Comparison of ENCODE assay signal across 9 mouse cellular contexts in genomic region chr4:148131497-148132081, GRCm38 (mm10). TPM values are rescaled to one million over a fixed set of nuclear protein-coding genes. Genes with fewer than 3 reads are reported as not detected.
DNase-seq lines count a peak whose midpoint lies in the region; ATAC-seq and TF ChIP-seq lines count a peak whose summit lies in the region.
"Had no signal": no experiment of that assay in that cellular context is flagged by ENCODE, and none has a peak within 500 bp of the region (broad histone marks: within the 10 kb centered on the region; RNA-seq: fewer than 3 reads in every experiment).

No protein-coding gene starts in this region.

- H3K4me2 ChIP-seq in kidney, postnatal 0 days (ENCODE audit: low read length): peak overlapping the region; percentile 99
- peak overlapping the region; percentile 96 for H3K4me2 ChIP-seq in hindbrain, embryonic 15.5 days
- H3K4me2 ChIP-seq in neural tube, embryonic 12.5 days (replicated peaks): peak overlapping the region; percentile 84

- WGBS in kidney, postnatal 0 days: 1% methylated on average over 21 of the region's 21 CpGs
- WGBS in hindbrain, embryonic 15.5 days: under 1% methylated on average over 21 of the region's 21 CpGs
- 1% methylated on average over 21 of the region's 21 CpGs for WGBS in neural tube, embryonic 12.5 days

- H3K9me3 ChIP-seq in kidney, postnatal 0 days (replicated peaks; ENCODE audit: low read length): no peaks in the 10 kb centered on the region
- no peaks in the 10 kb centered on the region for H3K9me3 ChIP-seq in hindbrain, embryonic 15.5 days
- no peaks in the 10 kb centered on the region for H3K9me3 ChIP-seq in neural tube, embryonic 12.5 days

- no peak overlapping the region for H3K27ac ChIP-seq in kidney, postnatal 0 days
- H3K27ac ChIP-seq in hindbrain, embryonic 15.5 days (replicated peaks): peak overlapping the region; percentile 97
- H3K27ac ChIP-seq in neural tube, embryonic 12.5 days: peak overlapping the region; percentile 96

- ATAC-seq in kidney, postnatal 0 days (replicated peaks; ENCODE audit: low FRiP score, low read depth): peak; percentile 60
- peak; percentile 41 for ATAC-seq in hindbrain, embryonic 15.5 days (ENCODE audit: low FRiP score, low read depth)
- ATAC-seq in neural tube, embryonic 12.5 days (ENCODE audit: low FRiP score, low read depth): peak; percentile 85
- ATAC-seq in erythroid progenitor cell, adult 5-6 weeks (replicated peaks; ENCODE audit: low FRiP score, poor library complexity, severe bottlenecking): no peak

- peak overlapping the region; percentile 60; the same call in 1 of the 2 replicates for H3K4me3 ChIP-seq in kidney, postnatal 0 days (replicated peaks; ENCODE audit: low read depth, low read length)
- peak overlapping the region; percentile 87 for H3K4me3 ChIP-seq in hindbrain, embryonic 15.5 days
- peak overlapping the region; percentile 73 for H3K4me3 ChIP-seq in neural tube, embryonic 12.5 days

- H3K36me3 ChIP-seq in kidney, postnatal 0 days (ENCODE audit: insufficient read depth, low read length): no peaks in the 10 kb centered on the region
- no peaks in the 10 kb centered on the region for H3K36me3 ChIP-seq in hindbrain, embryonic 15.5 days
- peaks cover 2% of the 10 kb centered on the region; the same call in 1 of the 2 replicates for H3K36me3 ChIP-seq in neural tube, embryonic 12.5 days

- 0 out of 2 replicates have a peak overlapping the region, but pooled peaks have one; percentile 69 for H3K9ac ChIP-seq in kidney, postnatal 0 days (ENCODE audit: low read depth, low read length)
- H3K9ac ChIP-seq in hindbrain, embryonic 15.5 days: peak overlapping the region; percentile 92
- H3K9ac ChIP-seq in neural tube, embryonic 12.5 days: peak overlapping the region; percentile 97

- peaks cover 20% of the 10 kb centered on the region for H3K27me3 ChIP-seq in kidney, postnatal 0 days (ENCODE audit: insufficient read depth, low read length)
- no peaks in the 10 kb centered on the region for H3K27me3 ChIP-seq in hindbrain, embryonic 15.5 days
- H3K27me3 ChIP-seq in neural tube, embryonic 12.5 days (replicated peaks): peaks cover 12% of the 10 kb centered on the region; the same call in 1 of the 2 replicates

- H3K4me1 ChIP-seq in kidney, postnatal 0 days (replicated peaks; ENCODE audit: insufficient read depth, low read length): 0 out of 2 replicates have a peak, but pooled peaks cover 9% of the 10 kb centered on the region
- H3K4me1 ChIP-seq in hindbrain, embryonic 15.5 days (replicated peaks): peaks cover 48% of the 10 kb centered on the region
- peaks cover 45% of the 10 kb centered on the region for H3K4me1 ChIP-seq in neural tube, embryonic 12.5 days

- DNase-seq in kidney, postnatal 0 days (ENCODE audit: low spot score): peak; percentile 37
- DNase-seq in kidney, adult 18-20 months: no peak
- peak; percentile 84 for DNase-seq in embryo, embryonic 9.5 days (ENCODE audit: extremely low spot score)
- no peak for DNase-seq in adipocyte (ENCODE audit: low spot score)
- no peak for DNase-seq in layer of hippocampus, adult 9-11 months
- DNase-seq: heart, postnatal 36 days had no signal

- no peak for TF ChIP-seq CTCF in kidney, postnatal 0 days (IDR thresholded peaks at IDR 0.05; ENCODE audit: low read depth)

RNA-seq across cellular contexts. Expression of gene Draxin, which starts 1.1 kb away (rescaled TPM):
- polyA plus RNA-seq in kidney, postnatal 0 days (2015; fragmentation: Nextera tagmentation; extraction: Ambion mirVana): 0.14 and 0.24 TPM in 2 replicates
- 15.4 and 16.1 TPM in 2 replicates for polyA plus RNA-seq in hindbrain, embryonic 15.5 days (2015; fragmentation: Nextera tagmentation; extraction: Ambion mirVana)
- 11.8 and 12.4 TPM in 2 replicates for polyA plus RNA-seq in neural tube, embryonic 12.5 days (2016; fragmentation: Nextera tagmentation; extraction: Ambion mirVana)
- total RNA-seq in erythroid progenitor cell, adult 5-6 weeks (2015; ENCODE audit: low replicate concordance): 0.42 TPM in 1 of 2 replicates, not detected in the other
- total RNA-seq in erythroid progenitor cell, adult 5-6 weeks (2017; ENCODE audit: low replicate concordance): not detected in 2 replicates

RNA-seq across cellular contexts. Expression of gene Mad2l2, which starts 1.4 kb away (rescaled TPM):
- 73.1 and 77.2 TPM in 2 replicates for polyA plus RNA-seq in kidney, postnatal 0 days (2015; fragmentation: Nextera tagmentation; extraction: Ambion mirVana)
- polyA plus RNA-seq in hindbrain, embryonic 15.5 days (2015; fragmentation: Nextera tagmentation; extraction: Ambion mirVana): 98.3 and 110 TPM in 2 replicates
- polyA plus RNA-seq in neural tube, embryonic 12.5 days (2016; fragmentation: Nextera tagmentation; extraction: Ambion mirVana): 89.3 and 90.6 TPM in 2 replicates
- 11.5 and 20.5 TPM in 2 replicates for total RNA-seq in erythroid progenitor cell, adult 5-6 weeks (2015; ENCODE audit: low replicate concordance)
- total RNA-seq in erythroid progenitor cell, adult 5-6 weeks (2017; ENCODE audit: low replicate concordance): 0.30 and 5.5 TPM in 2 replicates

RNA-seq across cellular contexts. Expression of gene Fbxo6, which starts 20.4 kb away (rescaled TPM):
- 28.5 and 33.7 TPM in 2 replicates for polyA plus RNA-seq in kidney, postnatal 0 days (2015; fragmentation: Nextera tagmentation; extraction: Ambion mirVana)
- polyA plus RNA-seq in hindbrain, embryonic 15.5 days (2015; fragmentation: Nextera tagmentation; extraction: Ambion mirVana): 21.7 and 21.8 TPM in 2 replicates
- 13.9 and 16.1 TPM in 2 replicates for polyA plus RNA-seq in neural tube, embryonic 12.5 days (2016; fragmentation: Nextera tagmentation; extraction: Ambion mirVana)
- 3.2 TPM in 1 of 2 replicates, not detected in the other for total RNA-seq in erythroid progenitor cell, adult 5-6 weeks (2015; ENCODE audit: low replicate concordance)
- 2.1 TPM in 1 of 2 replicates, not detected in the other for total RNA-seq in erythroid progenitor cell, adult 5-6 weeks (2017; ENCODE audit: low replicate concordance)

RNA-seq across cellular contexts. Expression of gene Fbxo44, which starts 28.7 kb away (rescaled TPM):
- polyA plus RNA-seq in kidney, postnatal 0 days (2015; fragmentation: Nextera tagmentation; extraction: Ambion mirVana): 30.2 and 30.5 TPM in 2 replicates
- 93.3 and 96.0 TPM in 2 replicates for polyA plus RNA-seq in hindbrain, embryonic 15.5 days (2015; fragmentation: Nextera tagmentation; extraction: Ambion mirVana)
- polyA plus RNA-seq in neural tube, embryonic 12.5 days (2016; fragmentation: Nextera tagmentation; extraction: Ambion mirVana): 79.5 and 82.3 TPM in 2 replicates
- total RNA-seq in erythroid progenitor cell, adult 5-6 weeks (2015; ENCODE audit: low replicate concordance): 1.1 TPM in 1 of 2 replicates, not detected in the other
- not detected in 2 replicates for total RNA-seq in erythroid progenitor cell, adult 5-6 weeks (2017; ENCODE audit: low replicate concordance)

RNA-seq across cellular contexts. Expression of gene Fbxo2, which starts 28.8 kb away (rescaled TPM):
- 2.5 and 3.7 TPM in 2 replicates for polyA plus RNA-seq in kidney, postnatal 0 days (2015; fragmentation: Nextera tagmentation; extraction: Ambion mirVana)
- 21.4 and 23.4 TPM in 2 replicates for polyA plus RNA-seq in hindbrain, embryonic 15.5 days (2015; fragmentation: Nextera tagmentation; extraction: Ambion mirVana)
- 2.7 and 4.0 TPM in 2 replicates for polyA plus RNA-seq in neural tube, embryonic 12.5 days (2016; fragmentation: Nextera tagmentation; extraction: Ambion mirVana)
- not detected in 2 replicates for total RNA-seq in erythroid progenitor cell, adult 5-6 weeks (2015; ENCODE audit: low replicate concordance)
- not detected in 2 replicates for total RNA-seq in erythroid progenitor cell, adult 5-6 weeks (2017; ENCODE audit: low replicate concordance)

Comparison
In these comparisons a context has a peak if more than half of its experiments do, and no peak if none do; other contexts are left out.
1. DNase-seq: peak in kidney, postnatal 0 days (single experiment) and embryo, embryonic 9.5 days (single experiment); none in kidney, adult 18-20 months (single experiment), adipocyte (single experiment) and layer of hippocampus, adult 9-11 months (single experiment).
2. RNA of gene Draxin, which starts 1.1 kb away (polyA plus RNA-seq): 15.4 to 16.1 TPM in hindbrain, embryonic 15.5 days and 11.8 to 12.4 TPM in neural tube, embryonic 12.5 days; 0.14 to 0.24 TPM in kidney, postnatal 0 days; every median in the first group is over 10 times any median in the second.
3. Peak in every context shown above with its lines, with median percentiles within 50 percentile points of each other: H3K4me2 ChIP-seq, H3K4me3 ChIP-seq and H3K9ac ChIP-seq.